Mouse (Mus musculus): ENCODE results near the gene Cdk6. TPM values are rescaled to one million over a fixed set of nuclear protein-coding genes. Genes with fewer than 3 reads are reported as not detected.

Cdk6 gene
- polyA plus RNA-seq, 1 experiment from 2014 or later = 17.2 TPM

DNA sequence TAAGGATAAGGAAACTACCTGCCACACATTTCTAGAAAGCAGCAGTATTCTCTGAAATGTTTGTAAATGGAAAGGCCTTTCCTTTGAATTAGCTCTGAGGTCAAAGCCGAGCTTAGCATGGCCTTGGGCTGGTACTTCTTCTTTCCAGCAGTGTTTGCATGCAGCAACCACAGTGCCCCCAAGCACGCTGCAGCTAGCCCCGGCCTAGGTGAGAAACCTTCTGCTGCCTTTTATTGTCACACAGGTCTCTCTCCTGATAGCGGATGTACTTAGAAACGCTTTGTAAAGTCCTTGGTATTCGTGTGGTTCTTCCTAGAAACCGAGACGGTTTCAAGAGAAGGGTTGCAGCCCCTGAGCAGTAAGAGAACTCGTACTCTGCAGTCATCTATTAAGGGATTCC lies 119.6 kb downstream of the Cdk6 start:
- H3K27me3 ChIP-seq (replicated peaks; ENCODE audit: control insufficient read depth, insufficient read depth, low read length) = no peaks in the 10 kb centered on the region
- no peak overlapping the region for H3K9ac ChIP-seq (ENCODE audit: low read length)
- H3K4me1 ChIP-seq (ENCODE audit: control insufficient read depth, insufficient read depth, low read length) = no peaks in the 10 kb centered on the region
- H3K9me3 ChIP-seq (replicated peaks; ENCODE audit: control insufficient read depth, low read length) = no peaks in the 10 kb centered on the region
- 88% methylated on average over 9 of the region's 9 CpGs for WGBS
- ATAC-seq (no peak), DNase-seq (ENCODE audit: low spot score) (no peak)
- no peak overlapping the region for H3K27ac ChIP-seq (ENCODE audit: low read depth, low read length)
- no peak overlapping the region for H3K4me3 ChIP-seq (ENCODE audit: low read depth, low read length)
- H3K4me2 ChIP-seq (ENCODE audit: low read length) = no peak overlapping the region
- no peaks in the 10 kb centered on the region for H3K36me3 ChIP-seq (ENCODE audit: control insufficient read depth, insufficient read depth, low read length)

GRCm38 (mm10) chr5:3461401-3461800 lies 120.1 kb downstream of the Cdk6 start:
- no peak overlapping the region for H3K27ac ChIP-seq (ENCODE audit: low read depth, low read length)
- no peaks in the 10 kb centered on the region for H3K27me3 ChIP-seq (replicated peaks; ENCODE audit: control insufficient read depth, insufficient read depth, low read length)
- ATAC-seq = no peak
- no peak overlapping the region for H3K9ac ChIP-seq (ENCODE audit: low read length)
- H3K4me2 ChIP-seq (ENCODE audit: low read length) = no peak overlapping the region
- H3K4me1 ChIP-seq (ENCODE audit: control insufficient read depth, insufficient read depth, low read length) = no peaks in the 10 kb centered on the region
- no peaks in the 10 kb centered on the region for H3K36me3 ChIP-seq (ENCODE audit: control insufficient read depth, insufficient read depth, low read length)
- DNase-seq (ENCODE audit: low spot score) = no peak
- H3K9me3 ChIP-seq (replicated peaks; ENCODE audit: control insufficient read depth, low read length) = no peaks in the 10 kb centered on the region
- no peak overlapping the region for H3K4me3 ChIP-seq (ENCODE audit: low read depth, low read length)
- WGBS = 88% methylated on average over 7 of the region's 7 CpGs

DNA sequence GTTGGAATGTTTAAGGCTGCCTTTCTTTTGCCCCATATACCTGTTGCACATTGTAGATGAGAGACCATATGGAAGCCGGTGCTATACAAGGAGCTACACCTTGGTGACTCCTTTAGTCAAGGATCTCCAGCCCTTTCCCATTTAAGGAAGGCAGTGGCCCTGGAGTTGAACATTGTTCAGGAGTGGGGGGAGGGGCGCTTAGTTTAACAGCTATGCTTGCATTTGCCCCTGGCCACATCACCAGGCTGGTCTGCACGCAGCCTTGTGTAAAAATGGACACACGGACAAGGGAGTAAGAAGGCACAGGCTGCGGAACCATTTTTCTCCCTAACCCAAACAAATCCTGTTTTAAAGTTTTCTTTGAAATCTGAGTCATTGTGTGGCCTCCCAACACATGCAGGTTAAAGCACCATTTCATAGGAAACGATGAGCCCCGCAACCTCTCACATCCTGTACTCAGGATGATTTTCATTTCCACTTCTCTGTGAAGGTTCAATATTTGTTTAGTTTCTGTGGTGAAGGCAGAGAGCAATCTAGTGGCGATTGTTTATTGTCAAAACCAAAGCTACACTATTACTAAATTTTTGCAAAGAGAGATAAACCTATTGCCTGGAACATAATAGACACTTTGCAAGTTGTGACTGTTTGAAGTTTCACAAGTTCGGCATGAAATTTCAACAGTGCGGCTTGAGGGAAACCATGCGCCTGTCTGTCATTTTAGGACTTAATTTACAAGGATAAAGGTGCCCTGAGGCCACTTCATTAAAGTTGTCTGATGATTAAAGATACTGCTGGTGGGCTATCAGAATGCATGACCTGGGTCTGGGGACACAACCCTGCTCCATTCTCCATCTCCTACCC lies 121.8 kb downstream of the Cdk6 start:
- DNase-seq (ENCODE audit: low spot score) = no peak
- Histone ChIP-seq H3K9me3 (replicated peaks; ENCODE audit: control insufficient read depth, low read length) (no peaks in the 10 kb centered on the region), H3K4me1 (ENCODE audit: control insufficient read depth, insufficient read depth, low read length) (no peaks in the 10 kb centered on the region), H3K36me3 (ENCODE audit: control insufficient read depth, insufficient read depth, low read length) (no peaks in the 10 kb centered on the region), H3K9ac (ENCODE audit: low read length) (no peak overlapping the region), H3K4me2 (ENCODE audit: low read length) (no peak overlapping the region), H3K27ac (ENCODE audit: low read depth, low read length) (no peak overlapping the region), H3K27me3 (replicated peaks; ENCODE audit: control insufficient read depth, insufficient read depth, low read length) (no peaks in the 10 kb centered on the region), H3K4me3 (ENCODE audit: low read depth, low read length) (no peak overlapping the region)
- no peak for ATAC-seq
- WGBS = 89% methylated on average over 11 of the region's 11 CpGs

- Histone ChIP-seq H3K4me2 (ENCODE audit: low read length) (no peak overlapping the region), H3K27me3 (replicated peaks; ENCODE audit: control insufficient read depth, insufficient read depth, low read length) (no peaks in the 10 kb centered on the region), H3K4me1 (ENCODE audit: control insufficient read depth, insufficient read depth, low read length) (no peaks in the 10 kb centered on the region), H3K9me3 (replicated peaks; ENCODE audit: control insufficient read depth, low read length) (no peaks in the 10 kb centered on the region), H3K4me3 (ENCODE audit: low read depth, low read length) (no peak overlapping the region), H3K9ac (ENCODE audit: low read length) (no peak overlapping the region), H3K27ac (ENCODE audit: low read depth, low read length) (no peak overlapping the region), H3K36me3 (ENCODE audit: control insufficient read depth, insufficient read depth, low read length) (no peaks in the 10 kb centered on the region)
- ATAC-seq (no peak), DNase-seq (ENCODE audit: low spot score) (no peak)
- 95% methylated on average over 3 of the region's 3 CpGs for WGBS
These were observed 122.5 kb downstream of the Cdk6 start for GRCm38 (mm10) chr5:3463758-3464157.

- WGBS = 80% methylated on average over 7 of the region's 7 CpGs
- no peak for DNase-seq (ENCODE audit: low spot score)
- no peak for ATAC-seq
- Histone ChIP-seq H3K4me3 (ENCODE audit: low read depth, low read length) (no peak overlapping the region), H3K4me2 (ENCODE audit: low read length) (no peak overlapping the region), H3K27me3 (replicated peaks; ENCODE audit: control insufficient read depth, insufficient read depth, low read length) (no peaks in the 10 kb centered on the region), H3K27ac (ENCODE audit: low read depth, low read length) (no peak overlapping the region), H3K36me3 (ENCODE audit: control insufficient read depth, insufficient read depth, low read length) (no peaks in the 10 kb centered on the region), H3K9ac (ENCODE audit: low read length) (no peak overlapping the region), H3K4me1 (ENCODE audit: control insufficient read depth, insufficient read depth, low read length) (no peaks in the 10 kb centered on the region), H3K9me3 (replicated peaks; ENCODE audit: control insufficient read depth, low read length) (no peaks in the 10 kb centered on the region)
These were observed 125.0 kb downstream of the Cdk6 start for GRCm38 (mm10) chr5:3466069-3466877.

- Histone ChIP-seq H3K4me1 (ENCODE audit: control insufficient read depth, insufficient read depth, low read length) (no peaks in the 10 kb centered on the region), H3K4me3 (ENCODE audit: low read depth, low read length) (no peak overlapping the region), H3K9me3 (replicated peaks; ENCODE audit: control insufficient read depth, low read length) (no peaks in the 10 kb centered on the region), H3K27me3 (replicated peaks; ENCODE audit: control insufficient read depth, insufficient read depth, low read length) (no peaks in the 10 kb centered on the region), H3K9ac (ENCODE audit: low read length) (no peak overlapping the region), H3K27ac (ENCODE audit: low read depth, low read length) (no peak overlapping the region), H3K4me2 (ENCODE audit: low read length) (no peak overlapping the region), H3K36me3 (ENCODE audit: control insufficient read depth, insufficient read depth, low read length) (no peaks in the 10 kb centered on the region)
- no peak for ATAC-seq
- DNase-seq (ENCODE audit: low spot score) = no peak
- 69% methylated on average over 10 of the region's 10 CpGs for WGBS
These were observed 129.6 kb downstream of the Cdk6 start for GRCm38 (mm10) chr5:3470866-3471265.

GRCm38 (mm10) chr5:3472311-3473156 lies 131.2 kb downstream of the Cdk6 start:
- H3K36me3 ChIP-seq (ENCODE audit: control insufficient read depth, insufficient read depth, low read length) = no peaks in the 10 kb centered on the region
- no peak overlapping the region for H3K4me2 ChIP-seq (ENCODE audit: low read length)
- DNase-seq (ENCODE audit: low spot score) = no peak
- H3K4me1 ChIP-seq (ENCODE audit: control insufficient read depth, insufficient read depth, low read length) = no peaks in the 10 kb centered on the region
- no peak for ATAC-seq
- no peaks in the 10 kb centered on the region for H3K9me3 ChIP-seq (replicated peaks; ENCODE audit: control insufficient read depth, low read length)
- no peak overlapping the region for H3K4me3 ChIP-seq (ENCODE audit: low read depth, low read length)
- no peaks in the 10 kb centered on the region for H3K27me3 ChIP-seq (replicated peaks; ENCODE audit: control insufficient read depth, insufficient read depth, low read length)
- H3K9ac ChIP-seq (ENCODE audit: low read length) = no peak overlapping the region
- whole genome bisulfite sequencing = 94% methylated on average over 22 of the region's 22 CpGs
- no peak overlapping the region for H3K27ac ChIP-seq (ENCODE audit: low read depth, low read length)

DNA sequence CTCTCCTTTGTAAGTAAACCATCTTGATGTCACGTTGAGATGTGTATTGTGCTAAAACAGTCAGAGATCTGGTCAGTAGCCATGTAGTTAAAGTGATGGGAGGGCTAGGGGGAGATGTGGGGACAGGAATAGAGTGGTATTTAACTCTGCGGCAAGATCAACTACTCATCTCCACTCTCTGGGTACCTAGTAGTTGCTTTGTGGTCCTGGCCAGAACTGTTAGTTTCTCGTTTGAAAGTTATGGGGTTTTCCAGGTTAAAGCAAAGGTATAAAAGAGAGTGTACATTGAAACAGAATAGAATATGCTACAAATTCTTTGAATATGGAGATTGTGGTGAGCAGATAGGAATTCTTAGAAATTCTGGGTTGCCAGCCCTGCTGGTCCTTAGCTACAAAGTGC lies 136.4 kb downstream of the Cdk6 start:
- ATAC-seq = no peak
- H3K36me3 ChIP-seq (ENCODE audit: control insufficient read depth, insufficient read depth, low read length) = no peaks in the 10 kb centered on the region
- no peak overlapping the region for H3K9ac ChIP-seq (ENCODE audit: low read length)
- no peak overlapping the region for H3K27ac ChIP-seq (ENCODE audit: low read depth, low read length)
- H3K4me3 ChIP-seq (ENCODE audit: low read depth, low read length) = no peak overlapping the region
- H3K4me1 ChIP-seq (ENCODE audit: control insufficient read depth, insufficient read depth, low read length) = no peaks in the 10 kb centered on the region
- no peak overlapping the region for H3K4me2 ChIP-seq (ENCODE audit: low read length)
- no peaks in the 10 kb centered on the region for H3K9me3 ChIP-seq (replicated peaks; ENCODE audit: control insufficient read depth, low read length)
- DNase-seq (ENCODE audit: low spot score) = no peak
- no peaks in the 10 kb centered on the region for H3K27me3 ChIP-seq (replicated peaks; ENCODE audit: control insufficient read depth, insufficient read depth, low read length)
- 83% methylated on average over 3 of the region's 3 CpGs for WGBS

Measured in forebrain, embryonic 14.5 days (tissue).